Mouse (Mus musculus) ES-Bruce4 (cell line): Measurements from ENCODE around the gene Cd9.

Source experiments
- CTCF ChIP-seq: IDR thresholded peaks from one replicate; pipeline ENCODE4 v1.8.1; 2011; ENCODE audit warnings: low read depth, low read length
- EP300 ChIP-seq: IDR thresholded peaks from 2 replicates; pipeline ENCODE4 v1.6.1; 2011; ENCODE audit warnings: low read depth, low read length; ENCODE audit not compliant: insufficient read depth
- POLR2A ChIP-seq: IDR thresholded peaks from one replicate; pipeline ENCODE4 v1.8.1; 2011; ENCODE audit warnings: low read length; ENCODE audit not compliant: insufficient read depth

GRCm38 (mm10) chr6:125509783-125510182 is 15.2 kb upstream of the Cd9 start:
- TF ChIP-seq CTCF (no peak), EP300 (no peak), POLR2A (no peak)
